Mouse (Mus musculus): ENCODE data around the gene Ifna11. TPM values are rescaled to one million over a fixed set of nuclear protein-coding genes. Genes with fewer than 3 reads are reported as not detected.
"Not testable (repeated sequence)": the region's sequence is repeated elsewhere in the genome, so short reads cannot be mapped to it uniquely, and the experiment has no call there.

The Ifna11 gene
- polyA plus RNA-seq (2015; fragmentation: Nextera tagmentation; extraction: Ambion mirVana): not detected in 2 replicates

- no peak within 1 kb of the TSS for H3K4me2 ChIP-seq (ENCODE audit: low read length)
- H3K9me3 ChIP-seq (ENCODE audit: control insufficient read depth, low read length): no peaks in the 10 kb centered on the region
- 91% methylated on average over 1 of the region's 1 CpGs for WGBS
- H3K27me3 ChIP-seq (replicated peaks; ENCODE audit: control insufficient read depth, insufficient read depth, low read length): no peaks in the 10 kb centered on the region
- no peak within 1 kb of the TSS for H3K4me3 ChIP-seq (ENCODE audit: low read length)
- H3K36me3 ChIP-seq (ENCODE audit: control insufficient read depth, insufficient read depth, low read length): no peaks in the 10 kb centered on the region
- no peaks in the 10 kb centered on the region for H3K4me1 ChIP-seq (ENCODE audit: control insufficient read depth, insufficient read depth, low read depth, low read length)
- no peak within 1 kb of the TSS for H3K9ac ChIP-seq (ENCODE audit: low read depth, low read length)
- no peak for ATAC-seq
- H3K27ac ChIP-seq (ENCODE audit: low read depth, low read length): no peak within 1 kb of the TSS
Measured at GRCm38 (mm10) chr4:88819659-88820058, at the start of gene Ifna11. Gene Ifna11, plus strand, starts transcription at chr4:88819959.

GRCm38 (mm10) chr4:88773534-88773933 is 46.2 kb upstream of the Ifna11 start, which contains the start of gene Gm13290:
Gene Gm13290, plus strand, starts transcription at chr4:88773834.
- H3K4me3 ChIP-seq (ENCODE audit: low read length); H3K9me3 ChIP-seq (ENCODE audit: control insufficient read depth, low read length); ATAC-seq; H3K36me3 ChIP-seq (ENCODE audit: control insufficient read depth, insufficient read depth, low read length); H3K4me1 ChIP-seq (ENCODE audit: control insufficient read depth, insufficient read depth, low read depth, low read length); H3K4me2 ChIP-seq (ENCODE audit: low read length); H3K27me3 ChIP-seq (replicated peaks; ENCODE audit: control insufficient read depth, insufficient read depth, low read length); H3K27ac ChIP-seq (ENCODE audit: low read depth, low read length); H3K9ac ChIP-seq (ENCODE audit: low read depth, low read length): not testable (repeated sequence)
- no CpG with 5 or more reads among the region's 32 CpGs for WGBS

DNA sequence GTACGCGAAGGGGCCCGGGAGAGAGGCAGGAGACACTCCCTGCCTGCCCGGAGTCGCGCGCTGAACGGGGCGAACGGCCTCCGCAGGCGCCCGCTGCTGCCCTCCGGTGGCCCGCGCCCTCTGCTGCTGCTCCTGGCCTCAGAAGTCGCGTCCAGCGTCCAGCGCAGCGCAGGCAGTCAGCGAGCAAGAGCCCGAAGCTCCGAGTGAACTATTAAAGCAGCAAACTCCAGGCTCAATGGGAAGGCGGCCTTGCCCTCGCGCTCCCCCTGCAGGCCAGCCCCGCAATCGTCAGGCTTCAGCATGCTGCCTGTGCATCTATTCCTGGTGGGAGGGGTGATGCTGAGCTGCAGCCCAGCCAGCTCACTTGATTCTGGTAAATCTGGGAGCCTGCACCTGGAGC is 43.1 kb upstream of the Ifna11 start, which contains the start of gene Gm13289:
Gene Gm13289, plus strand, starts transcription at position 301 of the 400 bp plus-strand sequence.
- not testable (repeated sequence) for ATAC-seq; H3K4me3 ChIP-seq (ENCODE audit: low read length); H3K9ac ChIP-seq (ENCODE audit: low read depth, low read length); H3K36me3 ChIP-seq (ENCODE audit: control insufficient read depth, insufficient read depth, low read length); H3K27me3 ChIP-seq (replicated peaks; ENCODE audit: control insufficient read depth, insufficient read depth, low read length); H3K4me1 ChIP-seq (ENCODE audit: control insufficient read depth, insufficient read depth, low read depth, low read length); H3K27ac ChIP-seq (ENCODE audit: low read depth, low read length); H3K4me2 ChIP-seq (ENCODE audit: low read length); H3K9me3 ChIP-seq (ENCODE audit: control insufficient read depth, low read length)
- no CpG with 5 or more reads among the region's 29 CpGs for WGBS

DNA sequence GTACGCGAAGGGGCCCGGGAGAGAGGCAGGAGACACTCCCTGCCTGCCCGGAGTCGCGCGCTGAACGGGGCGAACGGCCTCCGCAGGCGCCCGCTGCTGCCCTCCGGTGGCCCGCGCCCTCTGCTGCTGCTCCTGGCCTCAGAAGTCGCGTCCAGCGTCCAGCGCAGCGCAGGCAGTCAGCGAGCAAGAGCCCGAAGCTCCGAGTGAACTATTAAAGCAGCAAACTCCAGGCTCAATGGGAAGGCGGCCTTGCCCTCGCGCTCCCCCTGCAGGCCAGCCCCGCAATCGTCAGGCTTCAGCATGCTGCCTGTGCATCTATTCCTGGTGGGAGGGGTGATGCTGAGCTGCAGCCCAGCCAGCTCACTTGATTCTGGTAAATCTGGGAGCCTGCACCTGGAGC is 40.2 kb upstream of the Ifna11 start, which contains the start of gene Gm13272:
Gene Gm13272, plus strand, starts transcription at position 301 of the 400 bp plus-strand sequence.
- H3K4me1 ChIP-seq (ENCODE audit: control insufficient read depth, insufficient read depth, low read depth, low read length); H3K36me3 ChIP-seq (ENCODE audit: control insufficient read depth, insufficient read depth, low read length); ATAC-seq; H3K9me3 ChIP-seq (ENCODE audit: control insufficient read depth, low read length); H3K27me3 ChIP-seq (replicated peaks; ENCODE audit: control insufficient read depth, insufficient read depth, low read length); H3K4me3 ChIP-seq (ENCODE audit: low read length); H3K27ac ChIP-seq (ENCODE audit: low read depth, low read length); H3K9ac ChIP-seq (ENCODE audit: low read depth, low read length); H3K4me2 ChIP-seq (ENCODE audit: low read length): not testable (repeated sequence)
- no CpG with 5 or more reads among the region's 29 CpGs for WGBS

DNA sequence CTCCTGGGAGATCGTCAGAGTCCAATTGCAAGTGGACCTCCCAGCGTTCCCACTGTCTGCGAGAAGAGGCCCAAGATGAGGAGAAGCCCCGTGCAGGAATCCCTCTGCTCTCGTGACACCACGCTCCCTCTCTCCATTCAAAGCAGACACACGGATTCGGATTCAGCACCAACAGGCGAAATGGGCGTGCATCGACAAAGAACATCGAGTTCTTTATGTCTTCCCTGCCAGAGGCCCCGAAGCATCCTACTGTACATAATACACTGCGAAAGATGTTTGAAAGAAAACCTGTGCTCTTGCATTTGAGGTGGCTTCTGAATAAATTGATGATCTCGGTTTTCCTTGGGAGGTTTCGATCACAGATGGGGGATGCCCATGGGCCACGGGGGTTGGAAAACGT is 39.4 kb upstream of the Ifna11 start:
- H3K36me3 ChIP-seq (ENCODE audit: control insufficient read depth, insufficient read depth, low read length); H3K9me3 ChIP-seq (ENCODE audit: control insufficient read depth, low read length); H3K27me3 ChIP-seq (replicated peaks; ENCODE audit: control insufficient read depth, insufficient read depth, low read length); H3K4me2 ChIP-seq (ENCODE audit: low read length); H3K27ac ChIP-seq (ENCODE audit: low read depth, low read length); H3K9ac ChIP-seq (ENCODE audit: low read depth, low read length); ATAC-seq; H3K4me1 ChIP-seq (ENCODE audit: control insufficient read depth, insufficient read depth, low read depth, low read length); H3K4me3 ChIP-seq (ENCODE audit: low read length): not testable (repeated sequence)
- 48% methylated on average over 15 of the region's 18 CpGs for WGBS

- ATAC-seq; H3K36me3 ChIP-seq (ENCODE audit: control insufficient read depth, insufficient read depth, low read length); H3K27me3 ChIP-seq (replicated peaks; ENCODE audit: control insufficient read depth, insufficient read depth, low read length); H3K4me3 ChIP-seq (ENCODE audit: low read length); H3K9ac ChIP-seq (ENCODE audit: low read depth, low read length); H3K4me1 ChIP-seq (ENCODE audit: control insufficient read depth, insufficient read depth, low read depth, low read length); H3K27ac ChIP-seq (ENCODE audit: low read depth, low read length); H3K9me3 ChIP-seq (ENCODE audit: control insufficient read depth, low read length): not testable (repeated sequence)
- 14% methylated on average over 2 of the region's 7 CpGs for WGBS
- peak within 1 kb of the TSS; percentile 42; the same call in 1 of the 2 replicates for H3K4me2 ChIP-seq (ENCODE audit: low read length)
Measured at GRCm38 (mm10) chr4:88781831-88782230, 37.9 kb upstream of the Ifna11 start, which contains the start of gene Ifnz. Gene Ifnz, plus strand, starts transcription at chr4:88782131.

DNA sequence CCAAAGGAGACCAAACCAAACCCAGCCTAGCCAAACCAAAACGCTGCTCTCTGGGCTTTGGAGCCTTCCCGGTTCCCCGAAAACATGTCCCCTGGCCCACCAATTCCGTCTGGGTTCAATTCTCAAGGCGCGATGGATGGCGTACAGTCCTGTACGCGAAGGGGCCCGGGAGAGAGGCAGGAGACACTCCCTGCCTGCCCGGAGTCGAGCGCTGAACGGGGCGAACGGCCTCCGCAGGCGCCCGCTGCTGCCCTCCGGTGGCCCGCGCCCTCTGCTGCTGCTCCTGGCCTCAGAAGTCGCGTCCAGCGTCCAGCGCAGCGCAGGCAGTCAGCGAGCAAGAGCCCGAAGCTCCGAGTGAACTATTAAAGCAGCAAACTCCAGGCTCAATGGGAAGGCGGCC is 37.4 kb upstream of the Ifna11 start:
- not testable (repeated sequence) for H3K9me3 ChIP-seq (ENCODE audit: control insufficient read depth, low read length); H3K27me3 ChIP-seq (replicated peaks; ENCODE audit: control insufficient read depth, insufficient read depth, low read length); H3K4me1 ChIP-seq (ENCODE audit: control insufficient read depth, insufficient read depth, low read depth, low read length); H3K27ac ChIP-seq (ENCODE audit: low read depth, low read length); H3K36me3 ChIP-seq (ENCODE audit: control insufficient read depth, insufficient read depth, low read length); ATAC-seq; H3K4me3 ChIP-seq (ENCODE audit: low read length); H3K9ac ChIP-seq (ENCODE audit: low read depth, low read length)
- H3K4me2 ChIP-seq (ENCODE audit: low read length): peak overlapping the region; percentile 42; the same call in 1 of the 2 replicates
- 0% methylated on average over 4 of the region's 31 CpGs for WGBS

GRCm38 (mm10) chr4:88785409-88785808 is 34.4 kb upstream of the Ifna11 start, which contains the start of gene Gm13276:
Gene Gm13276, plus strand, starts transcription at chr4:88785709.
- not testable (repeated sequence) for H3K9me3 ChIP-seq (ENCODE audit: control insufficient read depth, low read length); H3K9ac ChIP-seq (ENCODE audit: low read depth, low read length); H3K27me3 ChIP-seq (replicated peaks; ENCODE audit: control insufficient read depth, insufficient read depth, low read length); H3K4me2 ChIP-seq (ENCODE audit: low read length); H3K4me3 ChIP-seq (ENCODE audit: low read length); ATAC-seq; H3K4me1 ChIP-seq (ENCODE audit: control insufficient read depth, insufficient read depth, low read depth, low read length); H3K36me3 ChIP-seq (ENCODE audit: control insufficient read depth, insufficient read depth, low read length); H3K27ac ChIP-seq (ENCODE audit: low read depth, low read length)
- WGBS: no CpG with 5 or more reads among the region's 27 CpGs

DNA sequence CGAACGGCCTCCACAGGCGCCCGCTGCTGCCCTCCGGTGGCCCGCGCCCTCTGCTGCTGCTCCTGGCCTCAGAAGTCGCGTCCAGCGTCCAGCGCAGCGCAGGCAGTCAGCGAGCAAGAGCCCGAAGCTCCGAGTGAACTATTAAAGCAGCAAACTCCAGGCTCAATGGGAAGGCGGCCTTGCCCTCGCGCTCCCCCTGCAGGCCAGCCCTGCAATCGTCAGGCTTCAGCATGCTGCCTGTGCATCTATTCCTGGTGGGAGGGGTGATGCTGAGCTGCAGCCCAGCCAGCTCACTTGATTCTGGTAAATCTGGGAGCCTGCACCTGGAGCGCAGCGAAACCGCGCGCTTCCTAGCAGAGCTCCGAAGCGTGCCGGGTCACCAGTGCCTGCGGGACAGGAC is 31.4 kb upstream of the Ifna11 start, which contains the start of gene Gm13277:
Gene Gm13277, plus strand, starts transcription at position 231 of the 400 bp plus-strand sequence.
- not testable (repeated sequence) for H3K4me1 ChIP-seq (ENCODE audit: control insufficient read depth, insufficient read depth, low read depth, low read length); H3K9ac ChIP-seq (ENCODE audit: low read depth, low read length); H3K27me3 ChIP-seq (replicated peaks; ENCODE audit: control insufficient read depth, insufficient read depth, low read length); H3K27ac ChIP-seq (ENCODE audit: low read depth, low read length); ATAC-seq; H3K4me2 ChIP-seq (ENCODE audit: low read length); H3K4me3 ChIP-seq (ENCODE audit: low read length); H3K9me3 ChIP-seq (ENCODE audit: control insufficient read depth, low read length); H3K36me3 ChIP-seq (ENCODE audit: control insufficient read depth, insufficient read depth, low read length)
- 0% methylated on average over 1 of the region's 28 CpGs for WGBS

All from hindbrain, embryonic 16.5 days (tissue).